Comparison of ENCODE assay signal across 8 mouse cellular contexts in genomic region chr7:128612521-128613181, GRCm38 (mm10). TPM values are rescaled to one million over a fixed set of nuclear protein-coding genes. Genes with fewer than 3 reads are reported as not detected.
DNase-seq lines count a peak whose midpoint lies in the region; ATAC-seq and TF ChIP-seq lines count a peak whose summit lies in the region.

No protein-coding gene starts in this region.

- DNase-seq in heart, adult 2 months: no peak
- no peak for DNase-seq in heart, postnatal 36 days
- DNase-seq in kidney, adult 11 months: peak; percentile 68
- DNase-seq in midbrain, embryonic 10.5 days (ENCODE audit: low spot score): no peak
- DNase-seq in thymus, adult 18-20 months: no peak

- H3K79me2 ChIP-seq in heart, adult 2 months (replicated peaks; ENCODE audit: control insufficient read depth, insufficient read depth, low read length): peaks cover 1% of the 10 kb centered on the region; the same call in 1 of the 2 replicates

- H3K36me3 ChIP-seq in heart, adult 2 months (ENCODE audit: control insufficient read depth, insufficient read depth, low read length): no peaks in the 10 kb centered on the region; the same call in none of the 2 replicates
- H3K36me3 ChIP-seq in midbrain, embryonic 10.5 days: no peaks in the 10 kb centered on the region

- H3K27me3 ChIP-seq in heart, adult 2 months (ENCODE audit: control insufficient read depth, insufficient read depth, low read length): no peaks in the 10 kb centered on the region
- peaks cover 9% of the 10 kb centered on the region for H3K27me3 ChIP-seq in midbrain, embryonic 10.5 days (ENCODE audit: low read depth, poor library complexity, severe bottlenecking)

- TF ChIP-seq EP300 in heart, adult 2 months (IDR thresholded peaks at IDR 0.05; ENCODE audit: insufficient read depth, low read depth, low read length): no peak

- TF ChIP-seq CTCF in heart, adult 2 months (IDR thresholded peaks at IDR 0.05): no peak
- no peak for TF ChIP-seq CTCF in cortical plate, adult 2 months (IDR thresholded peaks at IDR 0.05; ENCODE audit: extremely low read depth, insufficient read depth, low read length)

- no peak for ATAC-seq in cerebellum, adult (ENCODE audit: insufficient number of reproducible peaks, low FRiP score, low TSS enrichment)
- no peak for ATAC-seq in monocyte, adult 5-6 weeks (replicated peaks; ENCODE audit: insufficient number of reproducible peaks, low FRiP score, low TSS enrichment, poor library complexity, severe bottlenecking)

- no peak for TF ChIP-seq POLR2A in heart, adult 2 months (IDR thresholded peaks at IDR 0.05; ENCODE audit: insufficient read depth, low read depth, low read length)
- no peak for TF ChIP-seq POLR2A in cortical plate, adult 2 months (IDR thresholded peaks at IDR 0.05; ENCODE audit: extremely low read depth, insufficient read depth, low read length)

- intact Hi-C loops in heart, adult 2 months (cut with DNase I): loop anchor here (5.0 to 10.0 kb wide), 3 partner anchors 90 to 368 kb away; partner anchors contain the start of genes Bag3, Tgfb1i1 and Tial1
- intact Hi-C loops in heart, postnatal 36 days (cut with DNase I): loop anchor here (5.0 kb wide), 3 partner anchors 75 to 150 kb away; partner anchors contain the start of genes Bag3 and Tial1

- peaks cover 3% of the 10 kb centered on the region; the same call in 1 of the 2 replicates for H3K4me1 ChIP-seq in heart, adult 2 months (ENCODE audit: control insufficient read depth, insufficient read depth, low read length)
- H3K4me1 ChIP-seq in cortical plate, adult 2 months (ENCODE audit: control insufficient read depth, insufficient read depth, low read length): peaks cover 2% of the 10 kb centered on the region; the same call in 1 of the 2 replicates
- H3K4me1 ChIP-seq in midbrain, embryonic 10.5 days: peaks cover 26% of the 10 kb centered on the region

- peak overlapping the region; percentile 97; the same call in 1 of the 2 replicates for H3K4me3 ChIP-seq in heart, adult 2 months
- peak overlapping the region; percentile 52 for H3K4me3 ChIP-seq in cortical plate, adult 2 months (ENCODE audit: insufficient read depth, low read length)
- H3K4me3 ChIP-seq in midbrain, embryonic 10.5 days: peak overlapping the region; percentile 89; the same call in 1 of the 2 replicates

- H3K27ac ChIP-seq in heart, adult 2 months: peak overlapping the region; percentile 94
- no peak overlapping the region for H3K27ac ChIP-seq in cortical plate, adult 2 months (ENCODE audit: insufficient read depth, low read length)
- H3K27ac ChIP-seq in midbrain, embryonic 10.5 days (replicated peaks): no peak overlapping the region

- H3K9ac ChIP-seq in heart, adult 2 months (ENCODE audit: low read depth, low read length): no peak overlapping the region

- no peaks in the 10 kb centered on the region for H3K9me3 ChIP-seq in midbrain, embryonic 10.5 days (replicated peaks)

- 83% methylated on average over 12 of the region's 12 CpGs for WGBS in heart, adult 2 months
- WGBS in midbrain, embryonic 10.5 days: 86% methylated on average over 12 of the region's 12 CpGs

RNA-seq across cellular contexts. Expression of gene Inpp5f, which starts 1.5 kb away (rescaled TPM):
- 1 to 10 TPM; 4.1 to 4.5 TPM for total RNA-seq in heart, adult 2 months (2021)
- polyA plus RNA-seq in heart, adult 2 months (2012; rRNA removed): 1.5 and 4.0 TPM in 2 replicates
- total RNA-seq in heart, postnatal 36 days (2021): 1 to 10 TPM; 5.0 to 7.0 TPM
- polyA plus RNA-seq in cortical plate, adult 2 months (2012; rRNA removed): 54.6 and 57.5 TPM in 2 replicates
- 45.2 and 70.8 TPM in 2 replicates for polyA plus RNA-seq in midbrain, embryonic 10.5 days (2016; fragmentation: Nextera tagmentation; extraction: Ambion mirVana)
- total RNA-seq in monocyte, adult 5-6 weeks (2017): 69.6 to 105 TPM (median 77.1 TPM) in 3 replicates
